Mouse (Mus musculus): Measurements from ENCODE around the gene Krt79. TPM values are rescaled to one million over a fixed set of nuclear protein-coding genes. Genes with fewer than 3 reads are reported as not detected.

Krt79 gene
- polyA plus RNA-seq, 1 experiment, result not detected

GRCm38 (mm10) chr15:101941948-101942347 is 1.8 kb upstream of the Krt79 start:
- no peak overlapping the region for H3K4me3 ChIP-seq (ENCODE audit: insufficient read depth, low read length)
- H3K4me1 ChIP-seq (ENCODE audit: control insufficient read depth, insufficient read depth, low read length), result peaks cover 10% of the 10 kb centered on the region
- TF ChIP-seq POLR2A (IDR thresholded peaks at IDR 0.05; ENCODE audit: low read depth, low read length), result no peak
- no peak for TF ChIP-seq CTCF (IDR thresholded peaks at IDR 0.05; ENCODE audit: borderline replicate concordance, insufficient read depth, low read length)
- H3K27ac ChIP-seq (ENCODE audit: insufficient read depth, low read length), result no peak overlapping the region

- H3K27ac ChIP-seq (ENCODE audit: insufficient read depth, low read length), result no peak overlapping the region
- TF ChIP-seq CTCF (IDR thresholded peaks at IDR 0.05; ENCODE audit: borderline replicate concordance, insufficient read depth, low read length), result no peak
- TF ChIP-seq POLR2A (IDR thresholded peaks at IDR 0.05; ENCODE audit: low read depth, low read length), result no peak
Measured at GRCm38 (mm10) chr15:101938600-101939308, 1.4 kb downstream of the Krt79 start.

DNA sequence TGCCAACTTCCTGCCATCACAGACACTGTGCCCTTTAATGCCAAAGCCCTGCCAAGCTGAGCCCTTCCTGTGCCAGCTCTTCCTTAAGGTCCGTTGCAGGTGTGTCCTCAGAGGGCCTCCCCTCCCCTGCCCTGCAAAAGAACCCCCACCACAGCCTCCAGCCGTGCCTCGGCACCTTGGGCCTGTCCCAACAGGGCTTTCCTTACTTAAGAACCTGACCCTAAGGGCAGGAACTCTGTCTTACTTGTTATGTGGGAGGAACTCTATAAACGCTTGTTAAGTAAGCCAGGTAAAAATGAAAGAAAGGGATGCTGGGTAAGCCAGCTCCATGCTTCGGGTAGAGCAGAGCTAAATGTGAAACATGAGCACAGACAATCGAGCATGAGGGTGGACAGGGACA is 7.1 kb downstream of the Krt79 start:
- no peak overlapping the region for H3K27ac ChIP-seq (ENCODE audit: insufficient read depth, low read length)
- TF ChIP-seq POLR2A (IDR thresholded peaks at IDR 0.05; ENCODE audit: low read depth, low read length) (no peak), CTCF (IDR thresholded peaks at IDR 0.05; ENCODE audit: borderline replicate concordance, insufficient read depth, low read length) (no peak)
- no peaks in the 10 kb centered on the region for H3K4me1 ChIP-seq (ENCODE audit: control insufficient read depth, insufficient read depth, low read length)
- no peak overlapping the region for H3K4me3 ChIP-seq (ENCODE audit: insufficient read depth, low read length)

More at GRCm38 (mm10) chr15:101938600-101939308, 1.4 kb downstream of the Krt79 start:
- peaks cover 10% of the 10 kb centered on the region for H3K4me1 ChIP-seq (ENCODE audit: control insufficient read depth, insufficient read depth, low read length)
- no peak overlapping the region for H3K4me3 ChIP-seq (ENCODE audit: insufficient read depth, low read length)

DNA sequence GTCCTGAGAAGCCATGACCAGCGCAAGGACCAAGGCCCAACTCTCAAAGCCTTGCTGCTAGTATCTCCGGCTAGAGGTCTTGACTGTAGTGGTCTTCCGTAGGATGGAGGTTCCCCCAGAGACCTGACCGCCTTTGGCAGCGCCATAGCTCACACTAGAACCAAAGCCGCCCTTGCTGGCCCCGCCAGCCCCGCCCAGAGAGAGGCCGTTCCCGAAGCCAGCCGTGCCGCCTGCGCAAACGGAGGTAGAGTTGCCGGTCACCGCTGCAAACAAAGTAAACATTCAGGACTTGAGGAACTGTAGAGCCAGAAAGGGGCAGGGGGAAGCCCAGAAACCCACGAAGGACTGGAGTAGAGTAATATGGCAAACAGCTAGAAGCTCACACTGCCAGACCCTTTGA is 10.5 kb downstream of the Krt79 start:
- TF ChIP-seq CTCF (IDR thresholded peaks at IDR 0.05; ENCODE audit: borderline replicate concordance, insufficient read depth, low read length) (no peak), POLR2A (IDR thresholded peaks at IDR 0.05; ENCODE audit: low read depth, low read length) (no peak)
- no peak overlapping the region for H3K4me3 ChIP-seq (ENCODE audit: insufficient read depth, low read length)
- no peak overlapping the region for H3K27ac ChIP-seq (ENCODE audit: insufficient read depth, low read length)
- no peaks in the 10 kb centered on the region for H3K4me1 ChIP-seq (ENCODE audit: control insufficient read depth, insufficient read depth, low read length)

- no peaks in the 10 kb centered on the region for H3K4me1 ChIP-seq (ENCODE audit: control insufficient read depth, insufficient read depth, low read length)
- H3K4me3 ChIP-seq (ENCODE audit: insufficient read depth, low read length), result no peak overlapping the region
- no peak for TF ChIP-seq CTCF (IDR thresholded peaks at IDR 0.05; ENCODE audit: borderline replicate concordance, insufficient read depth, low read length)
- TF ChIP-seq POLR2A (IDR thresholded peaks at IDR 0.05; ENCODE audit: low read depth, low read length), result no peak
- H3K27ac ChIP-seq (ENCODE audit: insufficient read depth, low read length), result no peak overlapping the region
Measured at GRCm38 (mm10) chr15:101929087-101929486, 11.0 kb downstream of the Krt79 start.

GRCm38 (mm10) chr15:101927340-101928080 is 12.6 kb downstream of the Krt79 start:
- Histone ChIP-seq H3K27ac (ENCODE audit: insufficient read depth, low read length) (no peak overlapping the region), H3K4me3 (ENCODE audit: insufficient read depth, low read length) (no peak overlapping the region), H3K4me1 (ENCODE audit: control insufficient read depth, insufficient read depth, low read length) (no peaks in the 10 kb centered on the region)
- TF ChIP-seq CTCF (IDR thresholded peaks at IDR 0.05; ENCODE audit: borderline replicate concordance, insufficient read depth, low read length) (no peak), POLR2A (IDR thresholded peaks at IDR 0.05; ENCODE audit: low read depth, low read length) (no peak)

GRCm38 (mm10) chr15:101925041-101925440 is 15.1 kb downstream of the Krt79 start:
- no peaks in the 10 kb centered on the region for H3K4me1 ChIP-seq (ENCODE audit: control insufficient read depth, insufficient read depth, low read length)
- no peak overlapping the region for H3K4me3 ChIP-seq (ENCODE audit: insufficient read depth, low read length)
- no peak overlapping the region for H3K27ac ChIP-seq (ENCODE audit: insufficient read depth, low read length)
- TF ChIP-seq POLR2A (IDR thresholded peaks at IDR 0.05; ENCODE audit: low read depth, low read length) (no peak), CTCF (IDR thresholded peaks at IDR 0.05; ENCODE audit: borderline replicate concordance, insufficient read depth, low read length) (no peak)

DNA sequence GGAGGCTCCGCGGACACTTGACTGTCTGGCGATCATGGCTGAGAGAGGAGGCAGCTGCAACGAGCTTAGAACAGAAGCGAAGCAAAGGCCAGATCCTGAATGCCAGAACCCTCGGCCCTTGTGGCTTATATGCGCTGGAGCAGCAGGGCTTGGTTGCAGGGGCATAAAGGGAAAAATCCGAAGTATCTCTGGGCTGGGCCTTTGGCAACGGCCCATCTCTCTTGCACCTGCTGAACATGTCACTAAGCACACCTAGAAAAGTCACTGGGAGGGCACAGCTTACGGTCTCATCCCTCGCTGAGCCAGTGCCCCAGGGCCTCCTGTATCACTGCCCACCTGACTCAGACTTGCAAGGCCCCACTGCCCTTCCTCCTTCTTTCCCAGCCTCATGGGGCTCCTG is 15.5 kb downstream of the Krt79 start, which contains the start of gene Krt4:
Gene Krt4, minus strand, starts transcription at position 101 of the 400 bp plus-strand sequence.
- Histone ChIP-seq H3K27ac (ENCODE audit: insufficient read depth, low read length) (no peak within 1 kb of the TSS), H3K4me1 (ENCODE audit: control insufficient read depth, insufficient read depth, low read length) (no peaks in the 10 kb centered on the region), H3K4me3 (ENCODE audit: insufficient read depth, low read length) (no peak within 1 kb of the TSS)
- TF ChIP-seq CTCF (IDR thresholded peaks at IDR 0.05; ENCODE audit: borderline replicate concordance, insufficient read depth, low read length) (no peak), POLR2A (IDR thresholded peaks at IDR 0.05; ENCODE audit: low read depth, low read length) (no peak)

DNA sequence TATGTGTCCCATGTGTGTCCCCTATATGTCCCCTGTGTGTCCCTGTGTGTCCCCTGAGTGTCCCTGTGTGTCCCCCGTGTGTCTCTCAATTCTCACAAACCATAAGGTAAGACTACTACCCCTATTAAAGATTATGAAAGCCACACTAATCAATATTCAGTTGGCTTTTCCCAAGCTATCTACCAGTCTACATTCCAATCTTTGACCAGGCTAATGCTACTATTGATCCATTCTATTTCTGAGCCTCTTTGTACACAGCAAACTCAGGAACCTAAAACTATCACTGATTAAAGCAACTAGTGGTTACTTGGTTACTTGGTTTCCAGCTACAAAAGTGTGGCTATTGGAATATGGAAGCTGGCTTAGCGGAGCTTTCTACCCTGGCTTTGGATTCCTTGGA is 17.8 kb downstream of the Krt79 start:
- Histone ChIP-seq H3K4me3 (ENCODE audit: insufficient read depth, low read length) (no peak overlapping the region), H3K4me1 (ENCODE audit: control insufficient read depth, insufficient read depth, low read length) (no peaks in the 10 kb centered on the region), H3K27ac (ENCODE audit: insufficient read depth, low read length) (no peak overlapping the region)
- no peak for TF ChIP-seq CTCF (IDR thresholded peaks at IDR 0.05; ENCODE audit: borderline replicate concordance, insufficient read depth, low read length)
- no peak for TF ChIP-seq POLR2A (IDR thresholded peaks at IDR 0.05; ENCODE audit: low read depth, low read length)

DNA sequence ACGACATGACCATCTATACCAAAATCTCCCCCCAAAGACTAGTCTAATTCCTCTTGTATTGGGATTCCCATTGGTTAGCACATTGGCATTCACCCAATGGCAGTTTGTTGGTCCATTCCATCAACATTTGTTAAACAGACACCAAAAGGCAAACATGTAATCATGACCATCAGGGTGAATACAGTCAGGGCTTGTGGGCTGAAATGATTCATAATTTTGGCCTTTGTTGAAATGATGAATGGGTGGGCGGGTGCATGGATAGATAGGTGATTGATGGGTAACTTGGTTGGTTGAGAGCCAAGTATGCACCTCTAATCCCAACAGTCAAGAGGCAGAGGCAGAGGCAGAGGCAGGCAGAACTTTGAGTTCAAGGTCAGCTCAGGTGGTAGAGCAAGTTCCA is 24.1 kb downstream of the Krt79 start:
- H3K27ac ChIP-seq (ENCODE audit: insufficient read depth, low read length), result no peak overlapping the region
- no peaks in the 10 kb centered on the region for H3K4me1 ChIP-seq (ENCODE audit: control insufficient read depth, insufficient read depth, low read length)
- no peak for TF ChIP-seq CTCF (IDR thresholded peaks at IDR 0.05; ENCODE audit: borderline replicate concordance, insufficient read depth, low read length)
- TF ChIP-seq POLR2A (IDR thresholded peaks at IDR 0.05; ENCODE audit: low read depth, low read length), result no peak
- no peak overlapping the region for H3K4me3 ChIP-seq (ENCODE audit: insufficient read depth, low read length)

All from embryonic fibroblast, embryonic 13.5 days (primary cell).